Mouse (Mus musculus) gastrocnemius, postnatal 36 days (tissue): ENCODE data around the gene Plcl2. TPM values are rescaled to one million over a fixed set of nuclear protein-coding genes. Genes with fewer than 3 reads are reported as not detected.

Source experiments
- DNase-seq, 2 experiments: peaks; one replicate each; pipeline ENCODE4 v3.0.0; 2022
- intact Hi-C: fragments of 180-260 bp; cut with DNase I; formaldehyde crosslinking; loops from one replicate; pipeline ENCODE4 v1.15.1; 2025
- long read RNA-seq, 2 experiments: library from polyadenylated mRNA; stranded (forward); transcript quantifications; one replicate each; pipeline ENCODE4 v2.0.0; 2021
- total RNA-seq, 2 experiments: library from RNA; stranded (reverse); gene quantifications; 2 replicates each; pipeline ENCODE4 v1.2.3; 2021

The Plcl2 gene
- total RNA-seq, result 10 to 100 TPM; 27.5 to 31.2 TPM
- long read RNA-seq, experiment 1, full-length matches to known transcripts, result 3 of 47 reads
- long read RNA-seq, experiment 1, partial matches to known transcripts, result 20 of 47 reads
- long read RNA-seq, experiment 1, other reads (novel, unspliced or antisense), result 24 of 47 reads
- long read RNA-seq, experiment 2, full-length matches to known transcripts, result 9 of 52 reads
- long read RNA-seq, experiment 2, partial matches to known transcripts, result 4 of 52 reads
- long read RNA-seq, experiment 2, other reads (novel, unspliced or antisense), result 39 of 52 reads

DNA sequence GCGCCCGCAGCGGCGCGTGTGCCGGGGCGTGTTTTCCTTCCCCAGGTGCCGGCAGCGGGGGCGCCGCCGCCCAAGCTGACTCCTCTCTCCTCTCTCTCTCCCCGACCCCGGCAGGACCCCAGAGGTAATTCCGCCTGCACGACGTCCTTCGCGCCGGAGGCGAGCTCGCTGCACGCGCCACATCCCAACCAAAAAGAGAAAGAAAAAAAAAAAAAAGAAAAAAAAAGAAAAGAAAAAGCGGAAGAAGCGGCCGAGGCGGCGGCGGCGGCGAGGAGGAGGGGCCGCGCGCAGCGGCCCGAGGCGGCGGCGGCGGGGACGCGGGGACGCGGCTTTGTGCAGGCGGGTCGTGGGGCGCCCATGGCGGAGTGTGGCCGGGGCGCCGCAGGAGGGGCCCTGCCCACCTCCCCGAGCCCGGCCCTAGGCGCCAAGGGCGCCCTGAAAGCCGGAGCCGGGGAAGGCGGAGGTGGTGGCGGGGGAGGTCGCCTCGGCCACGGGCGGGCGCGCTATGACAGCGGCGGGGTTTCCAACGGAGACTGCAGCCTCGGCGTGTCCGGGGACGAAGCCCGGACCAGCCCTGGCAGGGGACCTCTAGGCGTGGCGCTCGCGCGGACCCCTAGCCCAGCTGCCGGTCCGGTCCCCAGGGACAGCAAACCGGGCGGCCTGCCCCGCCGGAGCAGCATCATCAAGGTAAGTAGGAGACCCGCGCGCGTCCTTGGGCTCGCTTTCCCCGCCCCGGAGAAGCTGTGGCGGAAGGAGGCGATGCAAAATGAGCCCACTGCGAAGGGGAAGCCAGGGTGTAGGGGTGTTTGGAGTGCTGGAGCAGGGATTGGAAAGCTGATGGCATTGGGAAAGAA, at the start of gene Plcl2:
Gene Plcl2, plus strand, starts transcription at position 153 of the 854 bp plus-strand sequence.
- DNase-seq, result peak; percentile 41 to 71

DNA sequence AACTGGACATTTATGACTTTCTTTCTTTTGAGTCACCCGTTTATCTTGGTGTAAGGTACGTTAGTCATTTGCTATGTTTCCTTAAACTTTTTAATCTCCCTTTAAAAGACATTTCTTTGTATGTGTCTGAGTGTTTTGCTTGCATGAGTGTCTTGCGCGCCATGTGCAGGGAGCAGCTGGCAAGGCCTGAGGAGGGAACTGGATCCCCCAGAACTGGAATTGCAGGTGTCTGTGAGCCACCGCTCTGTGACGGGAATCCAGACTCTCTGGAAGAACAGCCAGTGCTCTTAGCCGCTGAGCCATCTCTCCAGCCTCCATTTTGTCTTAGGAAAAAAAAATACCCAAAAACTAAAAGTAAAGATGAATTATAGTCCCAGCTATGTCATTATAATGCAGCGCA, 48.9 kb upstream of the Plcl2 start:
- intact Hi-C loops, result no loop called here
- DNase-seq, result no peak

More for the DNA sequence above, at the start of gene Plcl2:
- intact Hi-C loops, result loop anchor here (2.0 to 10.0 kb wide), 5 partner anchors 87 to 285 kb away; partner anchors contain the start of gene Dazl

DNA sequence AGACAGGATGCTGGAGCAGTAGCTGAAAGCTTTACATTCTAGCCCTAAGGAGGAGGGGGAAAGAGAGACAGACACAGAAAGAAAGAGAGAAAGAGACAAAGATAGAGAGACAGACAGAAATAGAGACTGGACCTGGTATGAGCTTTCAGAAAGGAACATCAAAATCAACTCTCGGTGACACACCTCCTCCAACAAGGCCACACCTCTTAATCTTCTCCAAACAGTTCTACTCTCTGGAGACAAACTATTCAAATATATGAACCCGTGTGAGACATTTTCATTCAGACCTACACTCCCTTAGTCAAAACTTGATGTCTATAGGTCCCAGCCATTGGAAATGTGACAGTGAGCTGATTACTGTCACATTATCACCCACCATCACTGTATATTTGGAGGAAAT, 41.8 kb upstream of the Plcl2 start:
- DNase-seq, result no peak
- intact Hi-C loops, result no loop called here

DNA sequence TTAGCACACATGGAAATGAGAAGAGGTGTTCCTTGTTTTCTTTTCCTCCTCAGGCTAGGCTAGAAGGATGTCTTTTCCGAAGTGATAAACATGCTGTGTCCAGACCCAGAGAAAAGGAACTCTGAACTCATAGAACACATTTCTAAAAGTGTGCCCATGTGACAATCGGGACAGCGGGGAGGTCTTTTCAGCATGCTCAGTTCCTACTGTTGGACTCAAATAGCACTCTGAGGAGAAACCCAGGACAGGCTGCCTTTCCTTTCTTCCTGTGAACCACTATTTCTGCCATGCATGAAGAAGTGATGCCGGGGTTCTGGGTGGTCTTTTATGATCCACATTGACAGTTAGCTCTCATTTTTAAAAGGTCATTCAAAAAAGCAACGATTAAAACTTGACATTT, 40.1 kb upstream of the Plcl2 start:
- intact Hi-C loops, result no loop called here
- no peak for DNase-seq

DNA sequence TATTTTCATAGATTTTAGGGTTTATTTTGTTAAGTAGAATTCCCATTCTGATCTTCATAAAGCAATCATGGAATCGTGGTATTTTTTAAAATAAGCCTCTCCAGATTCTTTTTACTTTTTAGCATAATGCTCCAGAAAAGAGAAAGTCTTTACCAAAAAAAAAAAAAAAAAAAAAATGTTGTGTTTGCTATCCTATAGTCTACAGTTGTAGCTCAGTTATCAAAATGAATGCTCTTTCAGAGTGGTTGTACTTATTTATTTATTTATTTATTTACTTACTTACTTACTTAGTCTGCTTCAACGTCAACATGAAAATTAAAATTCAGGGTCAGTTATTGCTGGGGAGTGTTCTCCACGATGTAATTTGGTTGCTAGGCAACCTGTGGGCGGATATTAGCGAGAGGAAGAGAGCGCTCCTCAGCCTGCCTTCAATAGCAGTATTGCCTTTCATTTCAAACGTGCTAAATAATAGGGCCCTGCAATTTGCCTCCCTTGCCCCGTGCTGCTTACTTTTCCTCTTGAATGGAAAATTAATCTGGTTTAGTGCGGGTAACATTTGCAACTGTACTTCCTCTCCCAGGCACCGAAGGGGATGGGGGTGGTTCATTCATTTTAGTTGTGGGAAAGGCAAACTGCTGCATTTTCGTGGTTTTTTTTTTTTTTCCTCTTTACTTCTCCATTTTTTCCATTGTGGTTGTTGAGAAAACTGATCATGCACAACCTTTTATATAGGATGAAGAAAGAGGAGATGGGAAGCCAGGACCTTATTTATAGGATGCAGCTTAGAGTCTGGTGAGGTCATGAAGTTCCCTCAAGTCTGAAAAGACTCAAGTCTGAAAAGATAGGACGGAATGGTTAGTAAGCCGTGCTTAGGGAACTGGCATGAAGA, 39.4 kb upstream of the Plcl2 start:
- intact Hi-C loops, result no loop called here
- no peak for DNase-seq

DNA sequence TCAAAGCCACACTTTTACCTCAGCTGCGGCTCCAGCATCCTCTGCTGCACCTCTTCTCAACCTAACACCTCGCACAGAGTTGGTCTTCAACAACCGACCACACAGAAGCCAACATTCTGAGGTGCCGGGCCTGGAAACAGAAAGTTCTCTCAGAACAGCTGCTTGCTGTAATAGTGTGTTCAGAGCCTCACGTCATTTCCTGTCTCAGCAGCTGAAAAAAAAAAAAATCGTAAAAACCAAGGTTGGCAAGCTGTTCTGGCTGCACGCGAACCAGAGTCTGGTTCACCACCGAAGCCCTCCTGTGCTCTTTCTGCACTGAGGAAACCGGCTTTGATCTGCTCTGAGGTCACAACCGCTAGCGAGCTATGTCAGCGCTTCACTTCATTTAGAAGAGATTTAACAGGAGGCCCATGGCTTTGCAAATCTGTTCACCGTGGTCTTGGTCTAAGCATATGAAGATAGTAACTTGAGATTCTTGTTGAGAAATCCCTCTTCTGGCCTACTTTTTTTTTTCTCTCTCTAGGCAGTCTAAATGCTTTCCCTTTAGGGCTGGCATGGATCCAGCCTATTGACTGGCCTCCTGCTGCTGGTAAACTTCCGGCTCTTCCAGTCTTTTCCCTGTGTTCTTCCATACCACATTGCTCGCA, 38.6 kb upstream of the Plcl2 start:
- peak in 1 of 2 experiments; percentile 48 for DNase-seq
- intact Hi-C loops, result no loop called here

DNA sequence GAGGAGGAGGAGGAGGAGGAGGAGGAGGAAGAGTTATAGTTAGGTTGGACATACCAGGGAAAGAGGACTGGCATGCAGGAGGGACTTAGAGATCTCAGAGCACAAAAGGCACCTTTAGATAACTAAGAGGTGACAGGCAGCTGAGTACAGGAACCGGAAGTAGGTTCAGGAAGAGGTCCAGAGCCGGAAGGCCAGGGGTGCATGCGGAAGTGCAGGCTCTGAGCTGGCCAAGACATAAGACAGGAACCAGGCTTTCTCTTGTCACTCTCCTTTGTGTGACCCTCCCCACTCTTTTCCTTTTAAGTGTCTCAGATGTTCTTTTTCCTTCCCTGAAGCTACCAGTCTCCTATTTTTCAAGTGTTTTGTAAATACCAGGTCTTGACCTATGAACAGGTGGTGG, 38.0 kb upstream of the Plcl2 start:
- DNase-seq, result no peak
- intact Hi-C loops, result no loop called here

DNA sequence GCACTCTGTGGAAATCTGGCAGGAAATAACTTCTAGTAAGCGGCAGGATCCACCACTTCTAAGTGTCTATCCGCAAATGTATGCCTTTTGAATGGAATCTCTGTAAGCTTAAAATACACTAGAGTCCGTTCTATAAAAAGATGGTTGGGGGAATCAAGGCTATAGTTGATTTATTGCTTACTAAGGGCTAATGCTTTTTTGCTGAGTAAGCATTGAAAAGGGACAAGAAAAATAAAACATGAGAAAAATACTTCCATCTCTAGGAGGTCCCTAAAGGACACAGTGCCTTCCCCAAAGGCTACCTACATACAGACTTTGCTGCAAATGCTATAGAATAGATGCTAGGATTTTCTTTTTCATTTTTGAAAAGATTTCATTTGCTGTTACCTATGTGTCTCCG, 31.9 kb upstream of the Plcl2 start:
- no peak for DNase-seq
- intact Hi-C loops, result no loop called here

DNA sequence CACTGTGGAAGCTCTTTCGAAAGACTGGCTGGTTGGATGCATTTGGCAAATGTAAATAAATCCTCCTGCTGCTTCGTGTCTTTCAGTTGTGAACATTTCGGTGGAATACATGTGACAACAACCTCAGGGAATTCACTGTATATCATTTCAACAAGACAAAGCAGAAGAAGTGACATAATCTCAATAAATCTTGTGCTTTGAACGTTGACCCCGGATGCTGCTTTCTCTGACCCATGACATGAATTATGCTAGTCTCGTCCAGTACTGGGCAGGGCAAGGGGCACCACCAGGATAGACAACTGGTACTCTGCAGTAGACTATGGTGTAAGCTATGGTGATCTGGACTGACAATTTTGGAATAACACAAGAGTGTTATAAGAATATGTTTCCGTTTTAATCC, 28.3 kb upstream of the Plcl2 start:
- intact Hi-C loops, result no loop called here

DNA sequence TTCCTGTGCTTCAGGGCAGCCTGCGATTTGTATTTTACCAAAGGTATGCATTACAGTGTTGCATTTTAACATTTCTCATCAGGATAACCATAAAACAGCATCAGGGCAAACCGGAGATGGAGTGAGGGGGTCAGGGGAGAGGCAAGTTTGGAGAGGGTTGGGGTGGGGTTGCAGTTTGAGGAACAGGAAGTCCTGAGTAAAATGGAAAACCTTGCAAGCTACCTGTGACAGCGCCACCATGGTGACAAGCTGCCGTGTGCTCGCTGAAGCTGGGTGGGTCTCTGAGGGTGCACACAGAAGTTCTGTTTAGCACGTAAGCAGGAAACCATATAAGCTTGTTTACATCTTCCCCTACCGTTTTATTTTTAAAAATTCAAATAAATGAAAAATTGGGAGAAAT, 25.5 kb upstream of the Plcl2 start:
- DNase-seq, result no peak
- intact Hi-C loops, result no loop called here

More for the DNA sequence above, 28.3 kb upstream of the Plcl2 start:
- DNase-seq, result no peak

DNA sequence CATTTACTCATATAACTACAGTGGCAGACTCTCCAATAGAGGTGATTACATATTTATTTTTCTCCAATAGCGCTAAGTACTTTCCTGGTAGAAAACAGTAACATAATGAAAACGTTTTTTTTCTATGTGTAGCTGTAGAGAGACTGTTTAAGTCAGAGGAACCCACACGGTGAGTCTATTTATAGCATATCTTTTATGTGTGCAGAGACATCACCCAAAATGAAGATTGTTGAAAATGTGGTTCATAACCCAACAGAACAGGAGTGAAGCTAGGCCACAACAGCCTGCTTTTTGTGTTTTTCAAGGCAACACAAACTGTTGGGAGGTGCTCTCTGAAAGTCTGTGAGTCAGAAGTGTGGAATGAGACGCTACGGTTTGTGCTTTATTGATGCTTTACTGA, 24.2 kb upstream of the Plcl2 start:
- intact Hi-C loops, result no loop called here
- DNase-seq, result no peak

DNA sequence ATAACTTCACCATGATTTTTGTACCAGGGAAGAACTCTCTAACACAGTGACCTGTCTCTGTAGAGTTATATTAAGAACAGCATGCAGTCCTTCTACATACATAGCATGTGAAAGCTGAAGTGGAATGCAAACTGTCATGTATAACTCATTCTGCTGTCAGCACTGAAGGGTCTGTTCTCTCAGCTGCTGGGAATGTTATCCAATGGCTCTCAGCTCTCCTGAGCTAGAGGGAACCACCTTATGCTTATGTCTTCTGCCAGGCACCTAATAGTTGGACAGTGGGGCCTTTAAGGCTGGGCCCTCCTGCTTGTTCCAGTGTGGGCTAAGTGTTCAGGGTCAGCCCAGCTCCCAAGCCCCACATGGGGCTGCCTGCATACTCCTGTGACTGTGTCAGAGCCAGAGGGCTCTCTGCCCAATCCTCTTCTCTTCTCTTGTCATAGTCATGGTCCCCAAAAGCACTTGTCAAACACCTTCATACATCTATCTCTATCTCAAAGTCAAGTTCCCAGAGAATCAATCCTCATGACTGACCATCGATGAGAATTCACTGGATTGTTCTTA, 22.1 kb upstream of the Plcl2 start:
- DNase-seq, result no peak
- intact Hi-C loops, result no loop called here

DNA sequence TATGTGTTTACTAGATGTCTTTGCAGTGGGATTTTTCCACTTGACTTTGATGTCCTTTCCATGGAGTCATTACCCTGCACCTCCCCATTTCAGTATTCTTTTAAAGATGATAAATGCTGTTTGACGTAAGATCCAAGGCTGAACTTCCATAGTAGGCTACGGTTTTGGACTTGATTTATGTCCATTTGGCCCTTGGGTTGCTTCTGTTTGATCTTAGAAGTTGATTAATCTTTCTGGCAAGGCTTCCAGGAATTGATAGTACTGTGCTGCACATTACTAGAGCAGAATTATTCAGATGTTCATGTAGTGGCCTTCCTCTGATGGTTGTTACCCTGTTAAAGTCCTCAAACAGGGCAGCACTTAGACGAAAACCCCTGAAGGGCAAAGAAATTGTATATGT, 21.5 kb upstream of the Plcl2 start:
- DNase-seq, result no peak
- intact Hi-C loops, result no loop called here

DNA sequence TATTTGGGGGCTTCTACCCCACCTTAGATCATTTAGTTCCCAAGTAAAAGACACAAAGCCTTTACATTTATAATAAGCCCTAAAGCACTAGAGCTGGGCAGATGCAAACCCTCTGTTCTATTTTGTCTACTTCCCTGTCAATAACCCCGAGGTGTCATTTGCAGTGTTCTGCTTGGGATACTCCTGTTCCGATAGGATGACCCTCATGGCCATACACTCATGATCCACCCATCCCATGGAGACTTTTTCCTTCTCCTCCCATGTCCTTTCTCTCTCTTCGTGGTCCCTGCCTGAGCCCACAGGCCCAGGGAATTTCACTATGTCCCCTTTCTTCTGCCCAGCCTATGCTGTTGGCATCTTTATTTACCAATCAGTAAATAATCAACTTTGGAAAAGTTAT, 20.8 kb upstream of the Plcl2 start:
- intact Hi-C loops, result no loop called here
- no peak for DNase-seq

DNA sequence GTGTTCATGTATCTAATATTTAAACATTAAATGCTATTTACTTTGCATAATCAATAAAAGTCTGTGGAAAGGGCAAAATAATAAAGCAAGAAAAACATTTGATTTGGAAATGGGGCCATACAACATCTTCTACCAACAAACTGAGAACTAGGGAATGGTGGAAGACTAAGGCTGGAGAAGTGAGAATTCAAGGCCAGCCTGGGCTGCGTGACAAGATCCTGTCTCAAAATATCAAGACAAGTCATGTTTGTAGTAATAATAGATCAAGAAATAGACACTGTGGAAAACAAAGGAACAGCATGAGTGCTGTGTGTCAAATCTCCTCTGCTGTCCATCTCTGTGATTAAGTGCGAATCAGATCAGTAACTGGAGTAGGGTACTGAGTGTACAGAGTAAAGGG, 20.3 kb upstream of the Plcl2 start:
- no peak for DNase-seq
- intact Hi-C loops, result no loop called here

DNA sequence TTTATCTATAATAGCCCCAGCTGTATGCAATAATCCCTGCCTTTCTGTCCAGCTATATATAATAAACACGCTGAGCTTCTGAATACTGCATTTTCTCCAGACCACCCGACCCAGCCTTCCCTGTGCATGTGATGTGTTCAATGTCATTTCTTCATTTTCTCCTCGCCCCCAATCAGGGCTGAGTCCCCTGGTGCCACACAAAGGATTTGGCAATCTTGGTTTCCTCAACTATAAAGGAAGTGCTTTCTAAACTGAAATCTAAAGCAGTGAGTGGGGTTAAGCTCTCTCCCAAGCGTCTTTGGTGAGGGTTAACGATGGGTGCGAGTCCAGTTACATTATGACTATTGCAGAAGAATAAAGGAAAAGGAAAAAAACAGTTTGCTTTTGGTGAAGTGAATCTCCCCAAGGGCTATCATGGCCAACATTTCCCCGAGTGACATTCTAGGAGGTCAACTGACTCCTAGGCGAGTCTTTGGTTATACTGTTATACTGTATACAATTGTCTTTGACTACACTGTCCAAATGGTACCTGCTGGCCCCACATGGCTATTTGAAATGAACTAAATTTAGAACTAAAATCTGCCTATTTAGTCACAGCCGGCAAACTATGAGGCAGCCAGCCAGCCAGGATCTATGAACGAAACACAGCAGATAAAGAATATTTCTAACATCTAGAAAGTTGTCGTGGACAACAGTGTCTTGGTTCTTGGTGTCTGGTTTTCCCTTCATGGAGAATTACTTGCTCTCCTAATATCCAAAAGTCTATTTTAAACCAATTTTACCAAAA, 18.4 kb upstream of the Plcl2 start:
- intact Hi-C loops, result no loop called here
- no peak for DNase-seq

DNA sequence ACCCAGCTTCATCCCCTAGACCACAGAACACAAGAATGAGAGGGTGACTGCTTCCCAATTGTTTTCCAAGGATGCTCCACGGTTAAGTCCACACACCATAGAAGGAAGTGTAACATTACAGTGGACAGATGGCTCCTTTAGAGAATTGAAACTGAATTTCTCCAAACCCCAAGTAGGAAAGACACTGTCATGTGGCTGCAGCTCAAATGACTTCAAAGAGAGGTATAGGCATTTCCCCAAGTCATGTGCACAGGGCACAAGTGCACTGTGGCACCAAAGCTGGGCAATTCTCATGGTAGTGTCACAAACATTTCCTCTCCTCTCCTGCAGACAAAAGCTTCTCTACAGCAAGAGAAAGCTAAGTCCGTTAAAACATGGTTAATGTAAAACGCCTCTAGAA, 17.7 kb upstream of the Plcl2 start:
- DNase-seq, result no peak
- intact Hi-C loops, result no loop called here

DNA sequence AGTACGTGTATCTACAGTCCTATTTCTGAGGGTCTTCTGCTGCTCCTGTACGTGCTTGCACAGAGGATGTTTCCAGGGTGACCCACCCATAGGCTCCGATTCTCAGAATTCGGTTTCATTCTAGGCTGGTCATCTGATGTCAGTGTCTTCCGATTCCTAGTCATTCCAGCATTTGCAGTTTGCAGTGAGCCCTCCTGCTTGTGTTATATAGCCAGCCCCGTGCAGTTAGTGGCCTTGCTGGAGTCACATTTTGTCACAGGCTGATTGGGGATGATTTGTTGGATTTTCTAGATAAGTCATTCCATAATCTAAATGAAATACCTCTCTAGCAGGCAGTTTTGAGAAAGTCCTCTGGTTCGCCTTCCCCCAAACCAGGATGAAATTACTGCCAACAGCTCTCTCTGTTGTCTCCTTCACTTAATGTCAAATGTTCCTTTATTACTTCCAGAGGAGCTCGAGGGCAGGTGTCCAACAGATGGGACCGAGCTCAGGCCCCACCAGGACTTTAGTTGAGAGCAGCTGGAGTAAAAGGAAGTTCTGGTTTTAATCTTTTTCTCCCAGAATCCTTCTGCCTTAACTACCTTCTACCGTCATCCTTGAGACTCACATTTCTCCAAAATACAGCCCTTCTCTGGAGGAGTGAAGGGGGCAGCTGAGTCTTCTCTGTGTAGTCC, 13.8 kb upstream of the Plcl2 start:
- intact Hi-C loops, result no loop called here
- no peak for DNase-seq
